Mouse (Mus musculus): Measurements from ENCODE around the gene Acap1.

DNA sequence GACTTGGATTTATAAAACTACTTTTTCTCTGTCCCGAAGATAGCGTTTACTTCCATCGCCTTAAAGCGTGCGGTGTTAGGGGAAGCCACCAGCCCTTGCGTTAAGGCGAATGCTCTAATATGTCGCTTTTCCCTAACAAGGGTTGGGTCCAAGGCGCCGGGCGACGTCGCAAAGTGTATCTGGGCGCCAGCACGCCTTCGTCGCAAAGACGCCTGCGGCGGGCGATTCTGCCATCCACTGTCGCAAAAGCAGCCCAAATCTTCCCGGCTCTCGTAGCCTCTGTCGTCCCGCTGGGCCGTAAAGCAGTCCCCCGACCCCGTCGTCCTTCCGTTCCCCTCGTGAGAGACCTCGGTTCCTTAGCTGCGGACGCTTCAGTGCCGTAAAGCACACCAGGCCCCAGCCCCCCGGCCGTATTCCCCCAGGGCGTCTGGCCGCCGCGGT, 6.1 kb upstream of the Acap1 start:
- TF ChIP-seq POLR2A (IDR thresholded peaks at IDR 0.05; ENCODE audit: low read depth, low read length) (peak; percentile 45; the same call in 1 of the 2 replicates), CTCF (IDR thresholded peaks at IDR 0.05; ENCODE audit: extremely low read depth, insufficient read depth, insufficient read length, insufficient replicate concordance) (no peak)

Data from spleen, adult 2 months (tissue).